Mouse (Mus musculus): ENCODE results near the gene Psma1. TPM values are rescaled to one million over a fixed set of nuclear protein-coding genes. Genes with fewer than 3 reads are reported as not detected.

Psma1 gene
- polyA plus RNA-seq, 2 experiments = 235 to 343 TPM

DNA sequence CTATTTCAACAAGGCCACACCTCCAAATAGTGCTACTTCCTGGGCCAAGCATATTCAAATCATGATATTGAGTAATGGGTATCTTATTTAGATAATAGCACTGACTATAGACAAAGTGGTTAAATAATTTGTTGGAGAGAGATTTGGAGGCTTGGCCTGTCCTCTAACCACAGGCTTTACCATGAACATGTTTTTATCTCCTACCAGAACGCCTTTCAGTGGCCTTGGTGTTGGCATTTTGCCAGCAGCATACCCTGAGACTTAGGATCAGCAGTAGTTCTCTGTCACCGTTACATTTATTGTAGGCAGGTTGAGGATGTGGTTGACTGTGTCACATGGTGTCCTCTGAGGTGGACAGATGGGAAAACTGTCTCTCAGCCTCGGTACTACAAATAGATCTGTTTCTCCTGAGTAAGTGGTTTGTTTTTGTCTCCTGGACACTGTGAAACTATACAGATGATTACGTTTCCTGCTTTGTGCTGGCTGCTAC is 25.4 kb upstream of the Psma1 start:
- no peak overlapping the region for H3K9ac ChIP-seq (ENCODE audit: low read depth, low read length, severe bottlenecking)
- H3K4me3 ChIP-seq (replicated peaks; ENCODE audit: low read length) = no peak overlapping the region
- no peak for TF ChIP-seq POLR2A (IDR thresholded peaks at IDR 0.05; ENCODE audit: borderline replicate concordance, extremely low read depth, insufficient read depth, insufficient read length)
- 61% methylated on average over 4 of the region's 4 CpGs for WGBS
- no peak overlapping the region for H3K27ac ChIP-seq (replicated peaks; ENCODE audit: low read depth, low read length)
- DNase-seq (ENCODE audit: low spot score) (no peak), ATAC-seq (ENCODE audit: low FRiP score, low read depth) (no peak)
- H3K36me3 ChIP-seq (ENCODE audit: control insufficient read depth, insufficient read depth, low read length) = no peaks in the 10 kb centered on the region
- H3K9me3 ChIP-seq (ENCODE audit: control insufficient read depth, low read length) = no peaks in the 10 kb centered on the region
- H3K27me3 ChIP-seq (ENCODE audit: control insufficient read depth, insufficient read depth, low read length) = no peaks in the 10 kb centered on the region
- H3K4me1 ChIP-seq (ENCODE audit: control insufficient read depth, insufficient read depth, low read length) = no peaks in the 10 kb centered on the region
- no peak overlapping the region for H3K4me2 ChIP-seq (replicated peaks; ENCODE audit: low read depth, low read length, severe bottlenecking)

- no peak for ATAC-seq (ENCODE audit: low FRiP score, low read depth)
- H3K9me3 ChIP-seq (ENCODE audit: control insufficient read depth, low read length) = no peaks in the 10 kb centered on the region
- H3K4me2 ChIP-seq (replicated peaks; ENCODE audit: low read depth, low read length, severe bottlenecking) = no peak overlapping the region
Observed at GRCm38 (mm10) chr7:114300782-114301181, 24.9 kb upstream of the Psma1 start.

DNA sequence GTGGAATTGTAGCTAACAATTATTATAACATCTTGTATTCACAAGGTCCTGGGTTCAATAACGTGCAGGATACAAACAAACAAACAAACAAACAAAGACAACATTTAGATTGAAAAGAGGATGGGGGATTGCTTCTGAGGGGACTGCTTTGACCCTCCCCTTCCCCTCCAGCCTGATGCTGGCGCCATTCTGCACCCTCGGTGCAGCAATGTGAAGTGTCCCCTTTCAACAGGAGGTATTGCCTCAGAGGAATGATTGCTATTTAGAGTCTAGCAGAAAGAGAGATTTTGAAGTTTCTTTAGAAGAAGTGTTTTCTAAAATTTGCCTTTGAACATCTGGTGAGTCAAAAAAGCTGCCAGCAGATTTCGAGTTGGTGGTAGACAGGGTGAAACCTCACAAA is 23.3 kb upstream of the Psma1 start:
- Histone ChIP-seq H3K9ac (ENCODE audit: low read depth, low read length, severe bottlenecking) (no peak overlapping the region), H3K4me3 (replicated peaks; ENCODE audit: low read length) (no peak overlapping the region), H3K4me2 (replicated peaks; ENCODE audit: low read depth, low read length, severe bottlenecking) (no peak overlapping the region), H3K36me3 (ENCODE audit: control insufficient read depth, insufficient read depth, low read length) (no peaks in the 10 kb centered on the region), H3K27me3 (ENCODE audit: control insufficient read depth, insufficient read depth, low read length) (no peaks in the 10 kb centered on the region), H3K9me3 (ENCODE audit: control insufficient read depth, low read length) (no peaks in the 10 kb centered on the region), H3K4me1 (ENCODE audit: control insufficient read depth, insufficient read depth, low read length) (no peaks in the 10 kb centered on the region), H3K27ac (replicated peaks; ENCODE audit: low read depth, low read length) (no peak overlapping the region)
- no peak for TF ChIP-seq POLR2A (IDR thresholded peaks at IDR 0.05; ENCODE audit: borderline replicate concordance, extremely low read depth, insufficient read depth, insufficient read length)
- DNase-seq (ENCODE audit: low spot score) (no peak), ATAC-seq (ENCODE audit: low FRiP score, low read depth) (no peak)
- WGBS = 56% methylated on average over 4 of the region's 4 CpGs

More at GRCm38 (mm10) chr7:114300782-114301181, 24.9 kb upstream of the Psma1 start:
- no peak overlapping the region for H3K9ac ChIP-seq (ENCODE audit: low read depth, low read length, severe bottlenecking)
- DNase-seq (ENCODE audit: low spot score) = no peak
- no peak overlapping the region for H3K27ac ChIP-seq (replicated peaks; ENCODE audit: low read depth, low read length)
- H3K27me3 ChIP-seq (ENCODE audit: control insufficient read depth, insufficient read depth, low read length) = no peaks in the 10 kb centered on the region
- H3K36me3 ChIP-seq (ENCODE audit: control insufficient read depth, insufficient read depth, low read length) = no peaks in the 10 kb centered on the region
- WGBS = 95% methylated on average over 2 of the region's 2 CpGs
- H3K4me3 ChIP-seq (replicated peaks; ENCODE audit: low read length) = no peak overlapping the region
- H3K4me1 ChIP-seq (ENCODE audit: control insufficient read depth, insufficient read depth, low read length) = no peaks in the 10 kb centered on the region
- no peak for TF ChIP-seq POLR2A (IDR thresholded peaks at IDR 0.05; ENCODE audit: borderline replicate concordance, extremely low read depth, insufficient read depth, insufficient read length)

DNA sequence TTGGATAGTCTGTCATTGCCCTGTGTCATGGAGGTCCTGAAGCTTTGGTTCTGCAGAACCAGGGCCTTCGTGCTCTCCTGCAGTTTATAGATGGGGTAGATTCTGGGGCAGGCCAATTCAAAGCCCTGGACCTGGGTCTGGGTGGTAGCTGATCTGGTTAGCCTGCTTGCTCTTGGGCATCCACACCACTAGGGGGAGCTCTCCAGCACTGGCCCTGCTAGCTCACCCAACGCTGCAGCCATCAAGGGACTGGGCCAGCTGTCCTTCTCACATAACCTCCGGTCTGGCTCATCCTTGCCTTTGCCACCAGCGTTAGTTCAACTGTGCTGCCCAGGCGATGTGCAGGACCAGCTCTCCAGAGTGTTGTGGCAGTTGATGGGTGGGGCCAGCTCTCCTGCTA is 18.8 kb upstream of the Psma1 start:
- Histone ChIP-seq H3K9ac (ENCODE audit: low read depth, low read length, severe bottlenecking) (no peak overlapping the region), H3K27me3 (ENCODE audit: control insufficient read depth, insufficient read depth, low read length) (no peaks in the 10 kb centered on the region), H3K27ac (replicated peaks; ENCODE audit: low read depth, low read length) (no peak overlapping the region), H3K4me3 (replicated peaks; ENCODE audit: low read length) (no peak overlapping the region), H3K36me3 (ENCODE audit: control insufficient read depth, insufficient read depth, low read length) (no peaks in the 10 kb centered on the region), H3K9me3 (ENCODE audit: control insufficient read depth, low read length) (no peaks in the 10 kb centered on the region), H3K4me1 (ENCODE audit: control insufficient read depth, insufficient read depth, low read length) (0 out of 2 replicates have a peak, but pooled peaks cover 2% of the 10 kb centered on the region), H3K4me2 (replicated peaks; ENCODE audit: low read depth, low read length, severe bottlenecking) (no peak overlapping the region)
- WGBS = 77% methylated on average over 5 of the region's 5 CpGs
- TF ChIP-seq POLR2A (IDR thresholded peaks at IDR 0.05; ENCODE audit: borderline replicate concordance, extremely low read depth, insufficient read depth, insufficient read length) = no peak
- ATAC-seq (ENCODE audit: low FRiP score, low read depth) (no peak), DNase-seq (ENCODE audit: low spot score) (no peak)

DNA sequence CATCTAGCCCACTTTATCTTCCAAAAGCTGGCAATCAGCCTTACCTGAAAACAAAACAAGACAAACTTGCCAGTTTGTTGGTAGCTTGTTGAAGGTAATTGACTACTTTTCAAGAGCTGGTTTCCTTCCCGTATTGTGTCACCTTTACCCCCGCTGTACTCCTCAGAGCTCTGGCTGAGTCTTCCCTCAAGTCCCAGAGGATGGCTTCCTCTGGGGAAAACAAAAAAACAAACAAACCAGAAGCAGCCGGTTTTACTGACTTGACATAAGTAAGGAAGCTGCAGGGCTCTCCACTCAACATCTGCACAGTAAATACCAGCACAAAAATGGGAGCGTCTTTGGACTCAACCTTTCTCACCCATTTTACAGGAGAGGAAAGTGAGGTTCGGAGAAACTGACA is 18.0 kb upstream of the Psma1 start:
- WGBS = 71% methylated on average over 5 of the region's 5 CpGs
- ATAC-seq (ENCODE audit: low FRiP score, low read depth) = no peak
- H3K4me2 ChIP-seq (replicated peaks; ENCODE audit: low read depth, low read length, severe bottlenecking) = no peak overlapping the region

More for the DNA sequence above, 18.0 kb upstream of the Psma1 start:
- H3K4me3 ChIP-seq (replicated peaks; ENCODE audit: low read length) = no peak overlapping the region
- H3K27me3 ChIP-seq (ENCODE audit: control insufficient read depth, insufficient read depth, low read length) = no peaks in the 10 kb centered on the region
- no peak for TF ChIP-seq POLR2A (IDR thresholded peaks at IDR 0.05; ENCODE audit: borderline replicate concordance, extremely low read depth, insufficient read depth, insufficient read length)
- H3K36me3 ChIP-seq (ENCODE audit: control insufficient read depth, insufficient read depth, low read length) = no peaks in the 10 kb centered on the region
- no peaks in the 10 kb centered on the region for H3K9me3 ChIP-seq (ENCODE audit: control insufficient read depth, low read length)
- no peak overlapping the region for H3K27ac ChIP-seq (replicated peaks; ENCODE audit: low read depth, low read length)
- no peak for DNase-seq (ENCODE audit: low spot score)
- H3K9ac ChIP-seq (ENCODE audit: low read depth, low read length, severe bottlenecking) = no peak overlapping the region
- 0 out of 2 replicates have a peak, but pooled peaks cover 2% of the 10 kb centered on the region for H3K4me1 ChIP-seq (ENCODE audit: control insufficient read depth, insufficient read depth, low read length)
